Mouse (Mus musculus) gastrocnemius, adult 2 months (tissue): Measurements from ENCODE around the gene Creb5. TPM values are rescaled to one million over a fixed set of nuclear protein-coding genes. Genes with fewer than 3 reads are reported as not detected.
A peak's percentile ranks its signal among the peaks of the same experiment; 100 is the strongest.

Experiments used
- DNase-seq: peaks from one replicate; pipeline ENCODE4 v3.0.0; 2022
- H3K27ac ChIP-seq: fragments of 200-600 bp; 2 replicates; pipeline ENCODE4 v1.8.1; 2022; ENCODE audit warnings: mild to moderate bottlenecking
- H3K4me3 ChIP-seq: fragments of 200-600 bp; 2 replicates; pipeline ENCODE4 v1.8.1; 2022; ENCODE audit warnings: mild to moderate bottlenecking, moderate library complexity
- CTCF ChIP-seq: fragments of 200-600 bp; IDR thresholded peaks from 2 replicates; pipeline ENCODE4 v1.8.1; 2022; ENCODE audit warnings: antibody characterized with exemption, mild to moderate bottlenecking, moderate library complexity
- intact Hi-C: fragments of 180-260 bp; cut with DNase I; formaldehyde crosslinking; loops from one replicate; pipeline ENCODE4 v1.15.1; 2025
- total RNA-seq, 2 experiments: library from RNA; stranded (reverse); gene quantifications; 2 replicates each; pipeline ENCODE4 v1.2.3; 2021

Creb5 gene
- total RNA-seq, 2 experiments from 2014 or later = 4.5 to 6.1 TPM

DNA sequence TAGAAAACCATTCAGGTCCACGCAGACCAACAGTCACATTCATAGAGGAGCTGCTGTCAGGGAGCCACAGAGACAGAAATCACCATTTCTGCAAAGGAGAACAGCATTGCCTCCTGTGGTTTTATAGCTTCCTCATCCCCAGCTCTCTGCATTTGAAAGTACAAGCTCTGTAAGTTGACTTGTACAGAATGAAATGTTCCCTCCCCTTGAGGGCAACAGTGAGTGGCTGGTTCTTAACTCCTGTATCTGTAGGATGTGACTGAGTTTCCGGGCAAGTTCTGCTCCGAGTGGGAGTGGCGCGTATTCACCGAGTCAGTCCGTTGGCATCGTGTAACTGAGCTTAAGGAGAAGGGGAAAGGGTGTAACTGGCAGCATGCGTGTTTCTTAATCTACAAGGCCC lies 426.1 kb downstream of the Creb5 start:
- DNase-seq = no peak
- TF ChIP-seq CTCF = no peak
- Histone ChIP-seq H3K4me3 (no peak overlapping the region), H3K27ac (no peak overlapping the region)
- intact Hi-C loops = no loop called here

DNA sequence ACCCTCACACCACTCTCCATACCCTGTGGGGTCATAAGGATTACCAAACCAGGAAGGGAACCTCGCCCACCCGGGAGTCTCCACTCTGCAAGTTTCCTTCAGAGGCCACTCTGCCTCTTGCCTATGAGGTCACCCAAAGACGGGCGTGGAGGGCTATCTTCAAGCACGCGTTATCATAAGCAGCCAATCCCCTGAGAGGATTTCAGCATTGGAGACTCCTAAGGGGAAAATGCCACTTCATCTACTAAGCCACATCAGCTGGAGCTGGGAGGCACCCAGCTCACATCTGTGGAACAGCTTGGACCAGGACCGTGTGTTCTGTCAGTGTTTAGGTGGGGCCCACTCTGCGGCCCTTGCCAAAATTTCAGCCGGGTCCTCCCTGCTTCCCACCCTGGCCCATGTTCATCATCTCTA lies 427.8 kb downstream of the Creb5 start:
- TF ChIP-seq CTCF = no peak
- no peak overlapping the region for H3K4me3 ChIP-seq

DNA sequence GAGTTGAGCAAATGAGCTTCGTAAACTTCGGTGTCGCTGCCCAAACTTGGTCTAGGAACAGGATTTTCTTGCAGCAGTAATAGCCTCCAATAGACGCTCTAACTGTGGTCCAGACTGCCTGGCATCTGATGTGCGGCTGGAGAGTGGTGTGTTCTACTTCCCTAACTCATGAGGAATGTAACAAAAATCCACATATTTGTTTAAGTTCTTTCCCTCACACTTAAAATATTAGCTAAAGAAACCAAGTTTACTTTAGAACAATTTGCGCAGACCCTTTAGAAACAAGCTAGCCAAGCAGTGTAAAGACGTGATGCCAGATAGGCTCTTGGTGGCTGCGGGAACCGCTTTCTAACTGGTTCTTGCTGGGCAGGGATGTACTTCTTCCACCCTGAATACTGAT lies 428.9 kb downstream of the Creb5 start:
- intact Hi-C loops = no loop called here
- no peak overlapping the region for H3K27ac ChIP-seq
- no peak for TF ChIP-seq CTCF

More for the DNA sequence above, 427.8 kb downstream of the Creb5 start:
- DNase-seq = peak; percentile 77
- intact Hi-C loops = no loop called here
- no peak overlapping the region for H3K27ac ChIP-seq

DNA sequence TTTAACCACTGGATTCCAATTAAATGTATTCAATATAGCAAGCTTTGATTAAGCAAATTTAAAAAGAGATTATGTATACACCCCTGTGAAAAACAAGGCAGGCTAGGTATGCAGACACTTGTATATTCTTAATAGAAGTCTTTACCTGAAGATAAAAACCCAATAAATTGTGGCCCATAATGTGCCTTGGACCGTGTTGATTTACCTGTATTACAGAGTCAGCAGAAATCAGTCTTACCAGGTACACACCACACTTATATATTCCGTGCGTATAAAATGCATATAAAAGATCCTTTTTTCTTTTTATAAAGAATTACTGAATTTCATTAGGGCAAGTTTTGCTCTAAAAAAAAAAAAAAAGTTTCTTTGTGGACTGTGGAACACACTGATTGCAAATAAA lies 432.9 kb downstream of the Creb5 start:
- no peak for TF ChIP-seq CTCF
- no peak for DNase-seq
- intact Hi-C loops = no loop called here
- Histone ChIP-seq H3K4me3 (no peak overlapping the region), H3K27ac (no peak overlapping the region)

More for the DNA sequence above, 428.9 kb downstream of the Creb5 start:
- no peak overlapping the region for H3K4me3 ChIP-seq
- DNase-seq = no peak

DNA sequence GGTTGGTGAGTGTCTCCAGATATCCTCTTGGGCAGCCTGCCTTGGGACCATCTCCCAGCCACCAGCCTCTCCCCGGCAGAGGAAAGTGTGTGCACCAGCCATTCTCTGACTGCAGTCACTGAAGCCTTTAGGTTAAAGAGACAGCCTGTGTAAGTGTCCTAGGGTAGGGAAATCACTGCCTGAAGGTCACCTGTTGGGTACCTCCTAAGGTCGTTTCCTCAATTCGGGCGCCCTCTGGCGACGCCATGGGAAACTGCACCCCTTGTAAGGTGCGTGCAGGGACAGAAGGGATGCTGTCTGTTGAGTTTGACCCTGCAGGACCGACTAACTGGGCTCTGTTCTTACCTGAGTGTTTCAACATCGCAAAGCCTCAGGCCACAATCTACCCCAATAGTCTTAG lies 434.5 kb downstream of the Creb5 start:
- peak; percentile 70 for DNase-seq
- Histone ChIP-seq H3K27ac (no peak overlapping the region), H3K4me3 (no peak overlapping the region)
- intact Hi-C loops = loop anchor here (1.0 kb wide), 1 partner anchor 454 kb away; no protein-coding TSS in a partner anchor
- peak; percentile 100; the same call in 1 of the 2 replicates for TF ChIP-seq CTCF

DNA sequence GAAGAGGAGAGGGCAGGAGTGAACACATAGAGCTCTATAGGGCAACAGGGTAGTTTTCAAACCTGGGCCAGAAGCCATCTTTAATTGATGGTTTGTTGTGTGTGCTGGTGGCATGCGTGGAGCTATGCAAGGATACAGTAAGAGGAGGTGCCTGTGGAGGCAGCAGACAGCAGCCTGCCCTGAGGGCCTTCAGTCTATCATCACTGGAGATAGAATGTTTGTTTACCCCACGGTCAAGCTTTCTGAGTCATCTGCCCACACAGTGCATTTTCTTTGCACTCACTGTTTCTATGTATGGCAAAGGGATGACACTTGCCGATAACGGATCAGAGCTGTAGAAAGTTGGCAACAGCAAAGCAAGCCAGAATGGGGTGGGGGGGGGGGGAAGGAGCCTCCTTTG lies 435.6 kb downstream of the Creb5 start:
- DNase-seq = no peak

DNA sequence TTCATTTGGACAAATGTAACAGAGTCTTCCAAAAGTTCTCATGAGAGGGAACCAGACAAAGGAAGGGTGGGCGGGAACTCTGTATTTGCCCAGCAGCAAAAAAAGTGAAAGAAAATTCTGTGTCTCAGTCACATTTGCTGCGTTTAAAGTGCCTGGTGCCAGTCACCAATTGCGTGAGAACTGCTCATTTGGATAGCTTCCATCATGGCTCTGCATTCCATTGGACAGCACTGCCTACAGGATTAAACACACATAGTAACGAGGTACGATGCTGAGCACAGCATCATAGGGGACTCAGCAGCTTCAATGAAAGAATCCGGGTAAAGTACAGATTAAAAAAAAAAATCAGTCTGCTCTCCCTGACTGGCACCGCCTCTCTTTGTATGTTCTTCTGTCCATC lies 443.4 kb downstream of the Creb5 start:
- no peak for DNase-seq
- no peak for TF ChIP-seq CTCF
- H3K27ac ChIP-seq = no peak overlapping the region
- no peak overlapping the region for H3K4me3 ChIP-seq
- intact Hi-C loops = no loop called here

More for the DNA sequence above, 435.6 kb downstream of the Creb5 start:
- H3K27ac ChIP-seq = no peak overlapping the region
- no peak for TF ChIP-seq CTCF
- intact Hi-C loops = loop anchor here (2.0 kb wide), 1 partner anchor 506 kb away; no protein-coding TSS in a partner anchor
- H3K4me3 ChIP-seq = no peak overlapping the region

DNA sequence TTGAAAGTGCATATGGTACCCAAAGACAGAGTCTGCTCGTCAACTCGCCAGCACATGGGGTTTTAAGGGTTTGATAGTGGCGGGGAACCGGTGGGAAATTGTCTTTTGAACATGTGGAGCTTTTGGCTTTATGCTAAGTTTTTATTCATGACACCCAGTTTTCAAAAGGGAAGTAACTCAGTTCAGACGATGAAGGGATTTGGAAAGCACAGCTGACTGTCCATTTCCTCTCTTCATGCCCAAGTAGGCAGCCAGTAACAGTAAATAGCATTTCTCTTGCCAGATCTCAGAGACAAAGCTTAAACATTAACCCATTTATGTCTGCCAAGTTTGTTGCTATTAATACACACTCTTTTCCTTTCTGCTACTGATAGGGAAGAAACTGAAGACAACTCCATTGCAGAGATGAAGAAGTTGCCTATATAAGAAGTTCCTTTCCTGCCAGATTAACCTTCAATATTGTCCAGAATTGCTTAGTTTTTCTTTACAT lies 444.0 kb downstream of the Creb5 start:
- Histone ChIP-seq H3K4me3 (no peak overlapping the region), H3K27ac (no peak overlapping the region)
- DNase-seq = no peak
- TF ChIP-seq CTCF = no peak
- intact Hi-C loops = no loop called here

DNA sequence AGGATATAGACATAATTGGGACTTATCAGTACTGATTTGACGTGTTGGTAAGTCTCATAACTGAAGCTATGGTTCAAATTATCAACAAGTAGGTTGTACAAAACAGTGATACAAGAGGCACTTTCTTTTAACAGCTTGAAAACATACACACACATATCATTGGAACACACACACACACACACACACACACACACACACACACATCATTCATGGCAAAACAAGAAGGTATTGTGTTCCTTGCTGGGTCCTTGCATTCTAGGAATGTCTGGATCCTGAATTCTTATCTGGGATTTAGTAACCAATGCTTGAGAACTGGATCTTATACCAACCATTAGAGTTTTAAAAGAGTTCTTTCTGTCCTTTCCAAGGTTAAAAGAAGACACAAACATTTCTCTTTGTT lies 446.5 kb downstream of the Creb5 start:
- intact Hi-C loops = no loop called here
- no peak overlapping the region for H3K4me3 ChIP-seq
- TF ChIP-seq CTCF = no peak
- no peak overlapping the region for H3K27ac ChIP-seq
- DNase-seq = no peak

DNA sequence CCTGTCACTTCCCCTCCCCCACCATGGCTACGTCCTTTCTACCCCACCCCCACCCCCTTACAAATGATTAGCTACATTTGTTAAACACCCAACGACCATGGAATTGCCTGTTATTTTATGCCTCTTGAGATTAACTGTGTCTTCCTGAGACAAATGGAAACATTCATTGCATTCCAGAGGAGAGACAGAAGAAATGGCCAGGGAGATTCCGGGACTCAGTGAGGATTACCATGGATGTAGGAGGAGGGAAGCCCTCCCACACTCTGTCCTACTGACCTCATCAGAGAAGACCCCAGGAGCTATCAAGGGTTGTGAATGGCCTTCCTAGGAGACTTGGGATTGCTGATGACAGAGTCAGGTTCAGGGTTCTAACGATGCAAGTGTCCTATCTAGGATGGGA lies 446.9 kb downstream of the Creb5 start:
- intact Hi-C loops = no loop called here
- TF ChIP-seq CTCF = no peak
- DNase-seq = no peak
- no peak overlapping the region for H3K4me3 ChIP-seq
- H3K27ac ChIP-seq = no peak overlapping the region

DNA sequence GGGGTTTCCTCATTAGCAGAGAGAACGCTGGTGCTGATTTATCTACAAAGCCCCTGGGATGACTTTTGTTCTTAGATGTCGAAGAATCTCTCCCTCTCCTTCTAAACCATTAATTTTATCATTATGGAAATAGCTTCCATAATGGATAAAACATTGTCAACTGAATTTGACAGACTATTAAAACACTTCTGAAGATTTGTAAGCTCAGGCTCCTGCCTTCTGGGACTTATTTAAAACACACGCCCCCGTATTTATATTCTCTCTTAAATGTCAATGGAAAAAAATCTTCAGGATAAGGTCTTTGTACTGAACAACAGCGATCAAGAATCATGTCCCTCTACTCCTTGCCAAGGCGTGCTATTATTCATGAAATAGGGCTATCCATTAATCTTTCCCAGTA lies 448.6 kb downstream of the Creb5 start:
- TF ChIP-seq CTCF = no peak
- no peak overlapping the region for H3K27ac ChIP-seq
- no peak for DNase-seq
- intact Hi-C loops = no loop called here
- no peak overlapping the region for H3K4me3 ChIP-seq

DNA sequence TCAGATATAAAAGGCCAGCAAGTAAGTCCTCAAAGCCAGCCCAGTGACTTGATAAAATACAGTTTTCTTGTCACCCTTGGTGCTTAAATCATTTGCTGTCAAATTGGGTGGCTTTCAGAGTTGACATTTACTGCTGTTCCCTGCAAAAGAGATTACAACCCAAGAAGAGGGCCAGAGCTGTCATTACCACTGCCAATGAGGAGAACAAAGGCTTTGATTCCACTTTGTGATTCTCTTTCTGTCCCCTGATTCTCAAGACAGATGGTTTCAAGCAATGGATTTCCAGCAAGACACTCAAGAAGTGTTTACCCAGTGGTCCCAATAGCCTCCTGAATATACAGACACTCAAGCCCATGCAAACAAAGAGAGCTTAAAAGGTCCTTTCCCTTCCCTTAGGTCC lies 451.1 kb downstream of the Creb5 start:
- no peak for TF ChIP-seq CTCF
- intact Hi-C loops = no loop called here
- H3K4me3 ChIP-seq = no peak overlapping the region
- H3K27ac ChIP-seq = no peak overlapping the region
- DNase-seq = no peak

DNA sequence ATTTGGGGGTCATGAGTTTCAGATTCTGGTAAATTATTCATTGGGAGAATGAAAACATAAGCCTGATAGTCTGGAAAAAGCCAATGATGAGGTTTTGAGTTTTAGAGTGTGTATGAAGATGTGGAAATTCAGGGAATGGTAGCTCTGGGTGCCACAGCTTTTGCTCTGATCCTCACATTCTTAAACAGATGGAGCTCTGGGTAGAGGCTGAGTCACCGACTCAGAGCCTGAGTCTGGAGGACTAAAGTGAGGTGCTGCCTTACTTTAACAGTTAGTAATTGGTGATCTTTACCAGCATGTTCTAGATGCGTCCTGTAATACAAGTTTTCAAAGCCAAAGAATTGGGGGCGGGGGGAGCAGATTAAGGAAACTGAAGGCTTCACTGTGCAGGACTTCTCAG lies 454.2 kb downstream of the Creb5 start:
- intact Hi-C loops = no loop called here
- Histone ChIP-seq H3K27ac (no peak overlapping the region), H3K4me3 (no peak overlapping the region)
- DNase-seq = no peak
- TF ChIP-seq CTCF = no peak

Other genes with a start within 250 kb of the Creb5 start
- 1 to 10 TPM in 1 of 2 experiments, under 1 TPM in 1; 0.43 to 1.1 TPM for gene Jazf1, start 218.6 kb upstream of the Creb5 start, total RNA-seq